Mouse (Mus musculus) urinary bladder, postnatal 14 days (tissue): ENCODE results near the gene Gm5678.

Experiments used
- DNase-seq: peaks from one replicate; pipeline ENCODE4 v3.0.0; 2021; ENCODE audit warnings: low spot score

Gm5678 gene

GRCm38 (mm10) chr16:93627761-93628400 is at the start of gene Gm5678:
Gene Gm5678, plus strand, starts transcription at chr16:93628097.
- no peak for DNase-seq

- DNase-seq: no peak
These were observed 49.4 kb upstream of the Gm5678 start for GRCm38 (mm10) chr16:93578346-93579005.

- DNase-seq: no peak
These were observed 46.8 kb upstream of the Gm5678 start for GRCm38 (mm10) chr16:93581125-93581524.

- no peak for DNase-seq
These were observed 42.8 kb upstream of the Gm5678 start for GRCm38 (mm10) chr16:93584976-93585702.

GRCm38 (mm10) chr16:93585703-93586205 is 42.1 kb upstream of the Gm5678 start:
- no peak for DNase-seq

- no peak for DNase-seq
These were observed 41.5 kb upstream of the Gm5678 start for GRCm38 (mm10) chr16:93586382-93586781.

GRCm38 (mm10) chr16:93588281-93588680 is 39.6 kb upstream of the Gm5678 start:
- DNase-seq: no peak

DNA sequence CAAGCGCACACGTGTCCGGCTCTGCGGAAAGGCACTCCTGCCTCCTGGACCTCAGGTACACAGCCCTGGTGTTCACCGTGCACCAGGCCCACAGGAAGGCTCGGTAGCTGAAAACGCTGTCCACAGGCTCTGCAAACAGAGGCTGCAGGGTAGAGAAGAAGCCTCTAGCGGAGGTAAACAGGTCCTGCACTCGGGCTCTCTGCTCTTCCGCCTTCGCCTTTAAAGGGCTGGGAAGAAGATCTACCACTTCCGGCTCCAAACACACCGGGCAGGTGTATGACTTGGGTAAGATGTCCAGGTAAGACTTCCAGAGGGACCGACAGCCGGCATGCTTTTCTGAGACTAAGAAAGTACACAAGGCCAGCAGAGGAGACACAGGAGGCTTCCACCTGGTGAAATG is 37.0 kb upstream of the Gm5678 start:
- DNase-seq: no peak

- no peak for DNase-seq
These were observed 36.2 kb upstream of the Gm5678 start for GRCm38 (mm10) chr16:93591450-93592430.

- DNase-seq: no peak
These were observed 35.2 kb upstream of the Gm5678 start for GRCm38 (mm10) chr16:93592711-93593110.

GRCm38 (mm10) chr16:93593406-93593805 is 34.5 kb upstream of the Gm5678 start:
- no peak for DNase-seq

- DNase-seq: no peak
These were observed 33.4 kb upstream of the Gm5678 start for GRCm38 (mm10) chr16:93594448-93594847.

DNA sequence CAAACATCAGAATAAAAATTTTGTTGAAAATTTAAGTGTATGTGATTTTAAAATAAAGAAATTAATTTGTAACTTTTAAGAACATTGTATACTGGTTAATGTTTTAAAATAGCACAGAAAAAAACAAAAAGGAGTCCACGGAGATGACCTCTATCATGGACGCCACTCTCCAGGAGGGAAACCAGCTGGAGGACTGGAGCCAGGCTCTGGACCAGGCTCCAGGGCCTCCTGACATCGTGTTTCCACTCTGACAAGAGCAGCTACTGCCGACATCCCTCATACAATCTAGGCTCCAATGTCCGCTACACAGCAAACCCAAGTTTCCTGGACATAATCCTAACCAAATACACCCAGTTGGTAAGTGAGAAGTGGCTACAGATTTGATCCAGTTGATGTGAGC is 32.1 kb upstream of the Gm5678 start:
- DNase-seq: no peak

DNA sequence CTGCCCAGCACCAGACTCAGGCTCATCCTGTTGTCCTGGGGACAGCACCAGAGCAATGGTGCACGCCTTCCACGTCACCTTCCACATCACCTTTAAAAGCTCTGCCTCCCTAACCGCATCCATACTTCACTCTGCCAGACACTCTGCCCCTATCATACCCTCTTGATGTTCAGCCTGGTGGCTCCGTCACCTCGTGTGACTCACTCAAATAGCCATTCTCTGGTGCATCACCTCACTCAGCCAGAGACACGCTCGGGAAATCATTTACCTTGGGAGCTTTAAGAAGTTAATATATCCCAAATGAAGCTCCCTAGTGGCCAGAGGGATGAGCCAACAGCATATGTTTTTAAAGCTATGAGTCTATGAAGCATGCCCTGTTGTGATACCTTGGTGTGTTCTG is 31.1 kb upstream of the Gm5678 start:
- DNase-seq: no peak

DNA sequence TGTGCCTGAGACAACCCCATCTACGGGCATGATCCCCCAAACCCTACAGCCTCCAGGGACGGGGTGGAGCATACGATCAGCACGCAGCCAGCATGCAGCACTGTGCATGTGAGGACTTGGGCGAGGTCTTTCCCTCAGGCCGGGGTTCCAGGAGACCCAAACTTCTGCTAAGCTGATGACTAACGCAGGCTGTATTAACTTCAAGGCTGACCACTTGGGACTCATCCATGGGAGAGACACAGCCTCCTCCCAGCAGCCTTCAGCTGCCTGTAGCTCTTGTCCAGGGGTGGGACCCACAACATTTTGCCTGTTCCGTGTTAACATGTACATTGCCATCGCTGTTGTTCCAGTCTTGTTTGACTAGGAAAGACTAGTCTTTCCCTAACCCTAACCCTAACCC is 30.3 kb upstream of the Gm5678 start:
- no peak for DNase-seq

GRCm38 (mm10) chr16:93599461-93599860 is 28.4 kb upstream of the Gm5678 start:
- DNase-seq: no peak

GRCm38 (mm10) chr16:93603439-93604212 is 24.3 kb upstream of the Gm5678 start, which contains the start of gene Setd4:
Gene Setd4, minus strand, starts transcription at chr16:93604063.
- DNase-seq: peak; percentile 92

- DNase-seq: no peak
These were observed 23.4 kb upstream of the Gm5678 start for GRCm38 (mm10) chr16:93604481-93604969.

DNA sequence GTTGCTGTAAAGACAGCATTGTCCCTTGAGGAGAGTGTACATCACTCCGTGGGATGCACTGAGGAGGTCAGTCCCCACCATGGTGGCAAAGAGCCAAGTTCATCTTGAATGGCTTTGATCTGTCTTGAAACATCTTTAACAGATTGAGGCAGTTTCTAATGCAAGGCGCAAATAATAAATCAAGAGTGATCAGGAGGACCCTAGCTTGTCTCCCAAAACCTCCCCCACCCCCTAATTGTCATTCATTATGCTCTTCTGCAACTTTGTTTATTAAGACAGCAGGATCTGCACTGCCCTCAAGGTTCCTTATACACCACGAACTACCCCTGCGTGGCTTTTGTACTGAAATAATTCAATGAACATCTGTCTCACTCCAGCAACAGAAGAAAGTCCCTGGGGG is 22.3 kb upstream of the Gm5678 start, which contains the start of gene Cbr1:
Cbr1 (plus strand) TSS at position 301 of the 400 bp plus-strand sequence.
- no peak for DNase-seq

GRCm38 (mm10) chr16:93606146-93606545 is 21.8 kb upstream of the Gm5678 start:
- no peak for DNase-seq

GRCm38 (mm10) chr16:93607669-93608101 is 20.2 kb upstream of the Gm5678 start:
- peak; percentile 86 for DNase-seq
